Mouse (Mus musculus) urinary bladder, postnatal 4 days (tissue): ENCODE data around the gene Cse1l.

Source experiments
- DNase-seq, 2 experiments: peaks; one replicate each; pipeline ENCODE4 v3.0.0; 2021 to 2022; ENCODE audit warnings: low spot score in 2 of 2

Gene Cse1l

DNA sequence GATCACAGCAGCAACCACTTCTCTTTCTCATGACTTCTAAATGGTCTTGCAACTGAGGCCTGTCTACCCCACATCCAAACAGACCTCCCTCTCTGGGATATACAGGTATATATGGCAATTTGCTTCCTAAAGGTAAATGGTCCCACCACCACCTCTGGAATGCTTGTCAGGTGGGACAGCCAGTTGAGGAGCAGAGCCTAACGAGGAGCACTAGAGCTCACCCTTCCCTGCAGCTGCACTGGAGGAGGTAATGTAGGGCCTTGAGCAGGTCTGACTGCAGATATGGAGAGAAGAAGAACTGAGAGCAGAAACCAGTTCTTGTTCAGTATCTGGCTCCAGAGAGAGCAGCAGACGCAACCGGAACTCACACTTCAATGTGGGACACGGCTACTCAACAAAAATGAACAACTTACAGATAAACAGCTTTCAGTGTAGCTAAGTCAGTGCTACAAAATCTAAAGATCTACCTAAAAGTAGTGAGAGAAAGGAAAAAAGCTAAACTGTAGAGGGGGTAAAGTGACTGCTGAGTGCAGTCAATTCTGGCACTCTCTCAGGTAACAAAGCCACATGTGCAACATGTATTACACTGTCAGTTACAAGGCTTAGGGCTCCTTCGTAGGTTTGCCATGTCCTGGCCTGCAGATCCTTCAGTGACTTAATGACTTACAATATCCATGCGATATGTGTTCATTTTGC is 68.5 kb downstream of the Cse1l start:
- DNase-seq: no peak

DNA sequence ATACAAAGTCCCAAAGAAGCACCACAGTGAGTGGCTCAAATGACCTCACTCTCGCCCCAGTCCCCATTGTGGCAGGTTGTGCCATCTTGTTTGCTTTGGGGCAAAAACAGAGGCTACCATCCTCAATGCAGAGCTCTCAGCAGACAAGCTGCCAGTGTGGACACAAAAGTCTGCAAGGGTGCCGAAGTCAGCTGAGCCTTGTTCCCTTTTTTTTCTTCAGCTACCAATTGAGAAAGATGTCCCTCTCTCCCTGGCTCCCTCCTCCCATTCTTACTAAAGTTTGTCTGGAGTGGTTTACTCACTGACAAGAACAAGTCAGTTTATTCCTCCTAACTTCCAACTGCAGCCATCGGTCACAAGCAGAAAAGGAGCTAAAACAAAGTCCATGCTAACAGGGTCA is 70.5 kb downstream of the Cse1l start:
- DNase-seq: no peak

DNA sequence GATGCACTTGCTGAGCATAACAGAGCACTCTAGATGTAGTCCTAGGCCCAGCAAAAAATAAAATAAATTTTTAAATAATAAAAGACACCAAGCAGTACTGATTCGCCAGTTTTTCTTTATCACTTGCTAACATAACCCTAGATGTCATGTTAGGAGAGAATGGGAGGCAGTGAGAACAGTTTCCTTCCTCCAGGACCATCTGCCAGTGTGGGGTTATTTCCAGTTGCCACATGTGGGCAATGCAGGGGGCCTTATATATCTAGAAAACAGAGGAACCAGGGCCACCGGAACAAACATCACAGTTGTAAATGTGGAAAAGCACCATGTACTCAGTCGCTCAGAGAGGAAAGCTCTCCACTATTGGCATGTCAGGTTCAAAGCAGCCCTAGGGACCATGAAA is 71.7 kb downstream of the Cse1l start:
- no peak for DNase-seq

DNA sequence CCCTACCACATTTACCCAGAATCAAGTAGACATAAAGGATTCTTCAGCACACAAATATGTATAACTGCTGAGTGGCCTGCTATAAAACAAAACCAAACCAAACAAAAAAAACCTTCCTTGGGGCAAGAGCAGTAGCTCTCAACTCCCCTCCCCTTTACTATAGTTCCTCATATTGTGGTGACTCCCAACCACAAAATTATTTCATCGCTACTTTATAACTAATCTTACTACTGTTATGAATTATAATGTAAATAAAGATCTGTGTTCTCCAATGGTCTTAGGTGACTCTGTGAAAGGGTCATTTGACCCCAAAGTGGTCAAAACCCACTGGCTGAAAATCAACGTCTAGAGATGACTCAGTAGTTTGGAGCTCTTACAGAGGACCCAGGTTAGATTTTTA is 74.3 kb downstream of the Cse1l start:
- no peak for DNase-seq

DNA sequence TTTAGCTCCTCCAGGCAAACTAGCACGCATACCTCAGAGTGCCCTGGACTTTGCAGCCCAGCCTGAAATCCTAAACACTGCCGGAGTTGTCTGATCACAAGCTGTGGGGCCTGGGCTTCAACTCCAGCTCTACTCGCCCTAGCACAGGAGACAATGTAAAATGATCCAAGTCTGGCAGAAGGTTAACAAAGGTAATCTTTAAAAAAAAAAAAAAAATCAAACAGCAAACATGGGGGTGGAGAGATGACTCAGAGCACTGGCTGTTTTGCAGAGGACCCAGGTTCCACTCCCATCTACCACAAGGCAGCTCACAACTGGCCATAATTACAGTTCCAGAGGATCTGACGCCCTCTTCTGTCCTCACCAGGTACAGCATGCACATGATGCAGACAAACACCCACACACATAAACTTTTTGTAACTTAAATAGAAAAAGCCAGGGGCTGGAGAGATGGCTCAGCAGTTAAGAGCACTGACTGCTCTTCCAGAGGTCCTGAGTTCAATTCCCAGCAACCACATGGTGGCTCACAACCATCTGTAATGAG is 77.6 kb downstream of the Cse1l start:
- DNase-seq: no peak

DNA sequence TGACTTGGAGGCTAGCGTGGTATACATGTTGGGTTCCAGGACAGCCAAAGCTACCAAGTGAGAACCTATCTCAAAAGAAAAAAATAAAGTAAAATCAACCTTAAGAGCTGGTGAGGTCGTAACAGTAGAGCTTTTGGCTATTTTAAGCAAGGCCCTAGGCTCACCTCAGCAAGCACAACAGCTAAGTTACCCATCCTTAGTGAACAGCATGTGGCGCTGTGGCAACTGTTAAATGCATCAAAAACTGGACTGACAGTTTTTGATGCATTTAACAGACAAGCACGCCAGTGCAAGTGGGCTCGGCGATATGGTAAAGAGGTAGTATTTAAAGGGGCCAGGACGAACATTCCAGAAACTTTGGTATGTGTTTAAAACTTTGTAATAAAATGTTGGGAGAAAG is 85.0 kb downstream of the Cse1l start:
- DNase-seq: no peak

DNA sequence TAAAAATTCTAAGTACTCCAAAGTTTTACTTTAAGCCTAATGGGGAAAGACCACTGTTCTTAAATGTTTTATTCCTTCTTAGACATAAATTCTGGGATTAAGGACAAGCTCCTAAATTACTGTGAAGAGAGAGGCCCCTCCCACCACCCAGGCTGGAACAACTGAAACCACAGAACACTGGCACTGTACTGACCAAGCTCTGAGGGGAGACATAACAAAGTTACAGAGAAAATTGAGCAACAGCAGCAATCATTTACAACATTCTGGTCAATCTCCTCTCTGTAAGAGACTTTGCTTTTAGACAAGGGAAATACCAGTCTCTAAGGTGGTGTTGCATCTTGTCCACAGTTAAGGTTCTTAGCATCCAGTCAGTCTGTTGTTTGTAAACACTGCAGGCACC is 86.1 kb downstream of the Cse1l start:
- DNase-seq: no peak

DNA sequence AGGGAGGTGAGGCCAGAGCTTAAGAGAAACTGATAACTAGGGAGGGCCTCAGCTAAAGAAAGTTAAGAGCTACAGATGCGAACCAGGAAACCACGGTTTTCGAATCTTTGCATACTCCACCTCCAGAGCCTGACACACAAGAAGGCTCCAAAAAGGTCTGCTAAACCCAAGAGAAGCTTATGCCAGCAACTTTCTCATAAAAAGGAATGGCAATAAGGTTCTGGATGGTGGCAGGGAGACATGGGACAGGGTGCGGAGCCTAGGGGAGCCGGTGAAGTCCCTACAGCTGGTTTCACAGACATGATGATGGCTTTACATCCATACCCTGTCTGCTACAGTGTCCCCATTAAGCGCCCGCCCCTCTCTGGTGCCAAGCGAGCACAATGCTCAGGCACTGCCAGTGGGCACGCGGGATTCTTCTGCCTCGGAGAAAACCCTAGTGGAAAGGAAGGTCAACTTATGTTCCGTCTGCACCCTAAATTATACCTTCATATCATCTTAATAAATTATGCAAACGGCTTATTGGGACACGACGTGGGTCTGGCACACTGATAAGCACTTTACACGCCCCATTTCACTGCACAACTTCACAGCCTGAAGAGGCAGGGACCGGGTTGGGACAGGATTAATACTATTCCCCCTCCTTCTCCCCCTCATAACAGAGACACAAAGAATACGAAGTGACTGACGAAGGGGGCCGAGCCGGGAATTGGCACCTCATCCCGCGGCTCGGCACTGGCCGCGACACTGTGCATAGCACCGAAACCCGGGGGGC is 89.4 kb downstream of the Cse1l start:
- no peak for DNase-seq
